Mouse (Mus musculus) MEL (cell line): ENCODE data around the gene H2-Eb1. TPM values are rescaled to one million over a fixed set of nuclear protein-coding genes. Genes with fewer than 3 reads are reported as not detected.

Experiments used
- DNase-seq: peaks from one replicate; pipeline ENCODE4 v3.0.0; 2011; ENCODE audit warnings: low read depth, low spot score
- H3K27ac ChIP-seq: 2 replicates; pipeline ENCODE4 v1.5.1; 2012; ENCODE audit warnings: low read depth, mild to moderate bottlenecking, control low read depth, low read length, moderate library complexity; ENCODE audit not compliant: control insufficient read depth
- H3K27me3 ChIP-seq, 2 experiments: fragments of 150-350 bp in 1 of 2; sonication (generic) in 1 of 2; 2 replicates each; pipeline ENCODE4 v1.6.1; 2012; ENCODE audit warnings: low read length in 2 of 2, mild to moderate bottlenecking in 2 of 2, improper control_type of control experiment in 1 of 2, moderate library complexity in 1 of 2; ENCODE audit not compliant: insufficient read depth in 2 of 2, control insufficient read depth in 1 of 2
- H3K36me3 ChIP-seq, 2 experiments: 2 replicates each; pipeline ENCODE4 v1.6.1; 2012 to 2014; ENCODE audit warnings: low read length in 2 of 2, improper control_type of control experiment in 1 of 2, inconsistent platforms in 1 of 2, mild to moderate bottlenecking in 1 of 2; ENCODE audit not compliant: insufficient read depth in 2 of 2, control insufficient read depth in 1 of 2
- H3K4me1 ChIP-seq, 2 experiments: fragments of 150-350 bp in 1 of 2; sonication (generic) in 1 of 2; 2 replicates each; pipeline ENCODE4 v1.6.1; 2012; ENCODE audit warnings: low read length in 2 of 2, improper control_type of control experiment in 1 of 2, mild to moderate bottlenecking in 1 of 2; ENCODE audit not compliant: insufficient read depth in 2 of 2, control insufficient read depth in 1 of 2
- H3K4me3 ChIP-seq, 2 experiments: fragments of 150-350 bp in 1 of 2; sonication (generic) in 1 of 2; 2 replicates each; pipeline ENCODE4 v1.5.1; 2012; ENCODE audit warnings: low read depth in 2 of 2, low read length in 2 of 2, mild to moderate bottlenecking in 2 of 2, moderate library complexity in 2 of 2, control low read depth in 1 of 2, improper control_type of control experiment in 1 of 2; ENCODE audit not compliant: control insufficient read depth in 1 of 2, insufficient read depth in 1 of 2
- H3K79me2 ChIP-seq: 2 replicates; pipeline ENCODE4 v1.6.1; 2012; ENCODE audit warnings: mild to moderate bottlenecking, low read length, moderate library complexity; ENCODE audit not compliant: control insufficient read depth, poor library complexity, insufficient read depth
- H3K9ac ChIP-seq: 2 replicates; pipeline ENCODE4 v1.6.1; 2012; ENCODE audit warnings: low read depth, mild to moderate bottlenecking, control low read depth, low read length, moderate library complexity; ENCODE audit not compliant: control insufficient read depth, poor library complexity, severe bottlenecking
- H3K9me3 ChIP-seq: fragments of 150-350 bp; sonication (generic); replicated peaks from 2 replicates; pipeline ENCODE4 v1.6.1; 2012; ENCODE audit warnings: mild to moderate bottlenecking, low read length, improper control_type of control experiment, moderate library complexity; ENCODE audit not compliant: insufficient read depth
- CHD1 ChIP-seq: IDR thresholded peaks from 2 replicates; pipeline ENCODE4 v1.6.1; 2012; ENCODE audit warnings: low read depth, mild to moderate bottlenecking, inconsistent platforms, low read length, improper control_type of control experiment
- CTCF ChIP-seq, 3 experiments: IDR thresholded peaks in 2 of 3; conservative IDR thresholded peaks in 1 of 3; 2 replicates each; pipeline ENCODE4 v1.5.1; 2011 to 2012; ENCODE audit warnings: low read length in 3 of 3, low read depth in 2 of 3, mild to moderate bottlenecking in 2 of 3, improper control_type of control experiment in 1 of 3, inconsistent platforms in 1 of 3, mixed read lengths in 1 of 3, moderate library complexity in 1 of 3; ENCODE audit not compliant: control insufficient read depth in 1 of 3, insufficient read depth in 1 of 3, poor library complexity in 1 of 3, severe bottlenecking in 1 of 3
- E2F4 ChIP-seq: IDR thresholded peaks from 2 replicates; pipeline ENCODE4 v1.6.1; 2011; ENCODE audit warnings: low read depth, low read length, improper control_type of control experiment, borderline replicate concordance
- ELF1 ChIP-seq: IDR thresholded peaks from 2 replicates; pipeline ENCODE4 v1.6.1; 2014; ENCODE audit warnings: low read depth, mild to moderate bottlenecking, inconsistent platforms, low read length, improper control_type of control experiment, moderate library complexity
- GABPA ChIP-seq: IDR thresholded peaks from 2 replicates; pipeline ENCODE4 v1.6.1; 2012; ENCODE audit warnings: low read depth, mild to moderate bottlenecking, inconsistent platforms, low read length, improper control_type of control experiment, moderate library complexity
- GATA1 ChIP-seq: IDR thresholded peaks from 2 replicates; pipeline ENCODE4 v1.6.1; 2011; ENCODE audit warnings: low read depth, low read length, improper control_type of control experiment
- JUND ChIP-seq: IDR thresholded peaks from 2 replicates; pipeline ENCODE4 v1.6.1; 2011; ENCODE audit warnings: low read depth, mild to moderate bottlenecking, improper control_type of control experiment, low read length
- MAFK ChIP-seq: IDR thresholded peaks from 2 replicates; pipeline ENCODE4 v1.6.1; 2011; ENCODE audit warnings: low read depth, mild to moderate bottlenecking, low read length, improper control_type of control experiment, borderline replicate concordance
- MAX ChIP-seq: IDR thresholded peaks from 2 replicates; pipeline ENCODE4 v1.6.1; 2011; ENCODE audit warnings: low read length, improper control_type of control experiment
- MXI1 ChIP-seq: IDR thresholded peaks from 2 replicates; pipeline ENCODE4 v1.6.1; 2011; ENCODE audit warnings: mild to moderate bottlenecking, low read depth, low read length, improper control_type of control experiment
- MYB ChIP-seq: IDR thresholded peaks from 2 replicates; pipeline ENCODE4 v1.6.1; 2011; ENCODE audit warnings: mild to moderate bottlenecking, low read depth, low read length, improper control_type of control experiment
- NELFE ChIP-seq: IDR thresholded peaks from 2 replicates; pipeline ENCODE4 v1.6.1; 2011; ENCODE audit warnings: low read depth, low read length, improper control_type of control experiment
- NRF1 ChIP-seq: IDR thresholded peaks from 2 replicates; pipeline ENCODE4 v1.6.1; 2014; ENCODE audit warnings: low read depth, mild to moderate bottlenecking, inconsistent platforms, low read length, improper control_type of control experiment, moderate library complexity; ENCODE audit not compliant: poor library complexity, insufficient read depth, severe bottlenecking
- POLR2A ChIP-seq, 2 experiments: IDR thresholded peaks; 2 replicates each; pipeline ENCODE4 v1.6.1; 2011 to 2012; ENCODE audit warnings: low read length in 2 of 2, mild to moderate bottlenecking in 2 of 2, control low read depth in 1 of 2, improper control_type of control experiment in 1 of 2, low read depth in 1 of 2, moderate library complexity in 1 of 2; ENCODE audit not compliant: control insufficient read depth in 1 of 2, insufficient read depth in 1 of 2, poor library complexity in 1 of 2
- SIN3A ChIP-seq: IDR thresholded peaks from 2 replicates; pipeline ENCODE4 v1.6.1; 2012; ENCODE audit warnings: low read length, improper control_type of control experiment, inconsistent platforms
- SMC3 ChIP-seq: IDR thresholded peaks from 2 replicates; pipeline ENCODE4 v1.6.1; 2011; ENCODE audit warnings: low read depth, low read length, improper control_type of control experiment
- TCF12 ChIP-seq: IDR thresholded peaks from 2 replicates; pipeline ENCODE4 v1.6.1; 2014; ENCODE audit warnings: low read depth, mild to moderate bottlenecking, inconsistent platforms, low read length, improper control_type of control experiment, moderate library complexity
- USF1 ChIP-seq: IDR thresholded peaks from 2 replicates; pipeline ENCODE4 v1.6.1; 2014; ENCODE audit warnings: low read depth, mild to moderate bottlenecking, inconsistent platforms, low read length, improper control_type of control experiment, moderate library complexity
- ZNF384 ChIP-seq: IDR thresholded peaks from 2 replicates; pipeline ENCODE4 v1.6.1; 2012; ENCODE audit warnings: low read depth, mild to moderate bottlenecking, inconsistent platforms, low read length, improper control_type of control experiment
- polyA plus RNA-seq, 2 experiments: library from polyadenylated mRNA; stranded (reverse) in 1 of 2; unstranded in 1 of 2; fragments of >175 nt in 1 of 2; fragments of >200 nt in 1 of 2; gene quantifications; 2 replicates each; pipeline versions ENCODE4 v1.2.1 to v1.2.4; 2012; ENCODE audit warnings: low replicate concordance in 2 of 2, low read depth in 1 of 2; ENCODE audit not compliant: insufficient read length in 2 of 2, insufficient read depth in 1 of 2, missing spikeins in 1 of 2
- total RNA-seq: library from RNA; depleted of rRNA; stranded (reverse); fragments of 300-350 nt; gene quantifications from 2 replicates; pipeline ENCODE4 v1.2.3, GENCODE M21; 2012

H2-Eb1 gene
- total and polyA plus RNA-seq, 3 experiments = 0.07 to 0.15 TPM; not detected in 1

DNA sequence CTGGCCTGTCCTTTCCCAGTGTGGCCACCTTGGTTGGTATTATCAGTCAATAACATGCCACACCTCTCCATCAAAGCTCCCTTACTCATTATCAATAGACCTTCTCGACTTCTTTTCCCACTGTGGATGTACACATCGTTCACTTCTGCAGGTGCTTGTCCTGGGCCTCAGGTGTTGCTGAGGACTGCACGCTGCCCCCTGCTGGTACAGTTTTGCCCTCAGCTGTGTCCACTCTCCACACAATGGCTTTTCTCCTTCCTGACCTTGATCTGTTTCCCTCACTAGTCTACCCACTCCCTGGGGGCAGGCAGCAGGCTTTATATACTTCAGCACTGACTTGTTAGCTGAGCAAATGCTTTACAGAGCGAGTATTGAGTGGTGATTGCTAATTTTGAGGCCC is 19.8 kb upstream of the H2-Eb1 start:
- Histone ChIP-seq H3K79me2 (no peaks in the 10 kb centered on the region), H3K4me3 (no peak overlapping the region), H3K27me3 (peaks cover 0 to 1% of the 10 kb centered on the region in 2 experiments; a peak in 2 of 4 replicates), H3K27ac (no peak overlapping the region), H3K9ac (no peak overlapping the region), H3K9me3 (no peaks in the 10 kb centered on the region), H3K4me1 (no peaks in the 10 kb centered on the region), H3K36me3 (no peaks in the 10 kb centered on the region)
- DNase-seq = no peak
- TF ChIP-seq CTCF (IDR thresholded peaks at IDR 0.05 in 2 of 3, conservative IDR thresholded peaks at IDR 0.05 in 1 of 3; ENCODE audit: control insufficient read depth in 1 of 3, insufficient read depth in 1 of 3, low read depth in 2 of 3, low read length in 3 of 3, poor library complexity in 1 of 3, severe bottlenecking in 1 of 3) = peak; percentile 6 to 45 (median 26); a peak in 4 of 6 replicates
- no peak for TF ChIP-seq ZNF384
- peak; percentile 28; the same call in 1 of the 2 replicates for TF ChIP-seq SMC3
- TF ChIP-seq GATA1 = no peak
- no peak for TF ChIP-seq E2F4
- no peak for TF ChIP-seq USF1

DNA sequence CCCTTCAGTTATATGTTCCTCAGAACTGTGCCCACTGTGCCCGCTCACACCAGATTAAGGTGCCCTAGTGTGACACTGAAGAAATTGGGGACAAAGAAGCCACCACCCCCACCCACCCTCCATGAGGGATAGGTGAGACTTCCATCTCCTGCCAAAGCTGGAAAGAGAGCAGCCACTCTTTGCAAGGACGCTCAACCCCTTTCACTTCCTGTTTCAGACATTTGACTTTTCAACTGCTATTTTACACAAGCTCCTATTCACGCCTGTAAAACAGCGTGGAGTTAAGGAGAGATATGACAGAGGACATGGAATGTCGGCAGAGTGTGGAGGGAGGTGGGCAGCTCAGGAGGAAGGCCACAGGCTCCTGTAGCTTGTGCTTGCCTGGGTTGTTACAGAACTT is 19.2 kb upstream of the H2-Eb1 start:
- H3K27ac ChIP-seq = no peak overlapping the region
- H3K9ac ChIP-seq = no peak overlapping the region
- H3K27me3 ChIP-seq = peaks cover 0 to 1% of the 10 kb centered on the region in 2 experiments; a peak in 2 of 4 replicates
- DNase-seq = no peak
- no peaks in the 10 kb centered on the region for H3K79me2 ChIP-seq
- H3K4me1 ChIP-seq = no peaks in the 10 kb centered on the region
- H3K4me3 ChIP-seq = no peak overlapping the region
- H3K9me3 ChIP-seq = no peaks in the 10 kb centered on the region
- H3K36me3 ChIP-seq = no peaks in the 10 kb centered on the region
- TF ChIP-seq GABPA (no peak), NELFE (no peak), MAFK (no peak), E2F4 (no peak), CHD1 (no peak), SIN3A (no peak), MAX (no peak), USF1 (no peak), MYB (no peak)
- TF ChIP-seq, all 39 proteins: peak for 0

DNA sequence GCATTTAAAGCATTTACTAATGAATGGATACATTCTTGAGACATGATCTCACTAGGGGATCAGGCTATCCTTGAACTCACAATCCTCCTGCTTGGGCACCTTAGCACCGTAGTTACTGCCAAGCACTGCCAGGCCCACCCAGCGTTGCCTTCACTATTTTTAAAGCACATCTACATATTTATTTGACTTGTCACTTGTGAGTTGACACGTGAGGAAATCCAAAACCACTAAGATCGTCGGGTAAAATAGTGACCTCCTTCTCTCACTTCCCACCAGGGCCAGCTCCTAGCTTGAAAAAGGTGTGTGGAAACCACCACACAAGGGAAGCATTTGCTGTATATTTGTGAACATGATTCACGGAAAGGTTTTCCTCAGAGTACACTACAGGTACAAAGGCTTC is 18.7 kb upstream of the H2-Eb1 start:
- Histone ChIP-seq H3K4me1 (no peaks in the 10 kb centered on the region), H3K27ac (no peak overlapping the region), H3K79me2 (no peaks in the 10 kb centered on the region), H3K9ac (no peak overlapping the region), H3K4me3 (no peak overlapping the region), H3K27me3 (peaks cover 0 to 1% of the 10 kb centered on the region in 2 experiments; a peak in 2 of 4 replicates), H3K36me3 (no peaks in the 10 kb centered on the region), H3K9me3 (no peaks in the 10 kb centered on the region)
- DNase-seq = no peak
- TF ChIP-seq TCF12 = no peak
- no peak for TF ChIP-seq MXI1
- TF ChIP-seq MAX = no peak
- no peak for TF ChIP-seq POLR2A (IDR thresholded peaks at IDR 0.05; ENCODE audit: control insufficient read depth in 1 of 2, insufficient read depth in 1 of 2, low read depth in 1 of 2, low read length in 2 of 2, poor library complexity in 1 of 2)
- TF ChIP-seq CTCF (IDR thresholded peaks at IDR 0.05 in 2 of 3, conservative IDR thresholded peaks at IDR 0.05 in 1 of 3; ENCODE audit: control insufficient read depth in 1 of 3, insufficient read depth in 1 of 3, low read depth in 2 of 3, low read length in 3 of 3, poor library complexity in 1 of 3, severe bottlenecking in 1 of 3) = no peak
- TF ChIP-seq JUND = no peak
- no peak for TF ChIP-seq GATA1
- no peak for TF ChIP-seq MYB
- TF ChIP-seq ELF1 = no peak
- no peak for TF ChIP-seq NRF1
- TF ChIP-seq, all 39 proteins: peak for 0
